Mouse (Mus musculus): ENCODE measurements around the gene Gys1. TPM values are rescaled to one million over a fixed set of nuclear protein-coding genes. Genes with fewer than 3 reads are reported as not detected.
A peak's percentile ranks its signal among the peaks of the same experiment; 100 is the strongest.

Gys1 gene
- total RNA-seq, 2 experiments from 2014 or later: 86.1 to 90.2 TPM

DNA sequence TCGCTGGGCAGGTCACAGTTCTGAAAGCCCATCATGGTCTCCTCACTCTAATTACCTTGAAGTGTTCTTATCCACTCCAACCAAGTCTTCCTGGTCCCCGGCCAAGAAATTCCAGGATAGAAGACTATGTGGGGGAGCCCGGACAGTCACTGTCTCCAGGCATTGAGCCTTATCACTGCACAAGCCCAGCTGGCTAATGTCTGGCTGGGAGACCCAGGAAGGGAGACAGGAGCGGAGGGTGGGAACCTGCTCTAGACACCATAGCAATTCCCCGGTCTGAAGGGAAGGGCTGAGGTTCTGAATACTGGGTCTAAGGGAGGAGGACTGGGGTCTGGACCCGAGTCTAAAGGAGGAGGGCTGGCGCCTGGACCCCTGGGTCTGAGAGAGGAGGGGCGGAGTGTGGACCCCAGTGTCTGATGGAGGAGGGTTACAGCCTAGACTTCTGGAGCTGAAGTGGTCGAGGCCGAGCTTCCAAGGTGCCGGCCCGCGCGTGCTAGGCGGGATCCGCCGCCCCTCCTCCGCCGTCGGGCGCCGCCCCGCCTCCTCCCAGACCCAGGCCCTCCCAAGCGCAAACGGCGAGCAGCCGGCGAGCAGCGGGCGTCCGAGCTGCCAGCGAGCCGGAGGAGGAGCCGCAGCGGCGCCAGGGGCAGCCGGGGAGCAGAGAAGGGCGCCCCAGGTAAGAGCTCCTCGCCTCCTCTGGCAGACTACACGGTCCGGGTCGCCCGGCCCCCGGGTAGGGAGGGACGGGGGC is 21.4 kb upstream of the Gys1 start, which contains the start of gene Ntf5:
Gene Ntf5 (plus strand): TSS at position 583 of the 751 bp plus-strand sequence.
- intact Hi-C loops (cut with DNase I): no loop called here
- DNase-seq: peak; percentile 45 to 46

DNA sequence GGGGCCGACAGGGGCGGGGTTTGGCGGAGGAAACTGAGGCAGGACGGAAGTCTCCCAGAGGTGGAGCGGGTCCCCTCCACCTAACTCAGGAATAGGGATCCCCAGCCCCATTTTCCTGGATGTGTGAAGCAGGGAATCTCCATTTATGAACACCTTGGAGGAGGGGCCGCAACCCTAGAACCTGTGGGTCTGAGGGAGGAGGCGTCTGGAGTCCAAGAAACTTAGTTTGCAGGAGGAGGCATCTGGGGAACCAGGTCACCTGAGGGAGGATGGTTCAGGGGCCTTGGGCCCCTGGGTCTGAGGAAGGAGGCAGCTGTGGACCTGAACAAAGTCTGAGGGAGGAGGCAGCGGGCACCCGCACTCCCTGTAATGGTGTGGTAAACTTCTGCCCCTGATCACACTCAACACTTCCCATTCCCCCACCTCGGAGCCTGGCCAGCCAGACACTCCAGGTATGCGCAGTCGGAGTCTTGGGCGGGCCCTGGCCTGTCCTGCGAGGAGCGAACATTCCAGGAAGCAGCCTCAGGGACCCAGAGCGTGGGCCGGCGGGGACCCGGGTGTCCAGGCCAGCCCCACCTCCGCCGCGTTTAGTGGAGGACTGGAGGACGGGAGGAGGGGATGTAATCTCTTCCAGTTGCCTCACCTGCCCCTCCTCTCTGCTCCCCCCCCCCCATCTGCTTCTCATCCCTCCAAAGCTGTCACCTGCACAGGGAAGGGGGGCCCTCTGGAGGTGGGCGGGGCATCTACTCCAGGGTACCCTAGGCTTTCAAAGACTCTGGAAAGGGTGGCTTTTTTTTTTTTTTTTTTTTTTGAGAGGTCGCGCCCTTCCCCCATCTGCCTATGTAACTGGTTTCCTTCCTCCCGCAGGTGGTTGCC is 20.5 kb upstream of the Gys1 start:
- intact Hi-C loops (cut with DNase I): no loop called here
- no peak for DNase-seq

DNA sequence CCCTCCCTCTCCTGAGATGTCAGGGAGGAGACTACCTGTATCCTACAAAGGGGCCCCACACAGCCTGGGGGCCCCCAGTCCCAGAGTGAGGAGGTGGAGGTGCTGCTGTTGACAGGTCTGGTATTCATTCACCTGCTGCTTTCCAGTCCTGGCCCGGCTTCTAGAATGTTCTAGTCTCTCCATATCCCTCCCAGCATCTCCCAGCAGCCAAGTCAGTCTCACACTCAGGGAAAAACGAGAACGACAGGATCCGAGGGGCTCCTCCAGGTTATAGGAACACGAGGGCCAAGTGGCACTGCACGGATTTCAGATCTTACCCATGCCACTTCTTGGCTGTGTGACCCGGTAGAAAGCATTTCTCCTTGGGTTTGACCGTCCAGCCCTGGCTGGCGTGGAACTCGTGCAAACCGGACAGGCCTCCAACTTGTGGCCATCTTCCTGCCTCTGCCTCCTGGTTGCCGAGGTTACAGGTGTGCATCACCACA is 19.9 kb upstream of the Gys1 start:
- intact Hi-C loops (cut with DNase I): no loop called here
- no peak for DNase-seq

DNA sequence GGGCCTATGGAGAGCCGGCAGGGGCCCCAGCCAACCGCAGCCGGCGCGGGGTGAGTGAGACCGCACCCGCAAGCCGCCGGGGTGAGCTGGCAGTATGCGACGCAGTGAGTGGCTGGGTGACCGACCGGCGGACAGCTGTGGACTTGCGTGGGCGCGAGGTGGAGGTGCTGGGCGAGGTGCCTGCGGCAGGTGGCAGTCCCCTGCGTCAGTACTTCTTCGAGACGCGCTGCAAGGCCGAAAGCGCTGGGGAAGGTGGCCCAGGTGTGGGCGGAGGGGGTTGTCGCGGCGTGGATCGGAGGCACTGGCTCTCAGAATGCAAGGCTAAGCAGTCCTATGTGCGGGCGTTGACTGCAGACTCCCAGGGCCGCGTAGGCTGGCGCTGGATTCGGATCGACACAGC is 19.0 kb upstream of the Gys1 start:
- intact Hi-C loops (cut with DNase I): no loop called here
- no peak for DNase-seq

DNA sequence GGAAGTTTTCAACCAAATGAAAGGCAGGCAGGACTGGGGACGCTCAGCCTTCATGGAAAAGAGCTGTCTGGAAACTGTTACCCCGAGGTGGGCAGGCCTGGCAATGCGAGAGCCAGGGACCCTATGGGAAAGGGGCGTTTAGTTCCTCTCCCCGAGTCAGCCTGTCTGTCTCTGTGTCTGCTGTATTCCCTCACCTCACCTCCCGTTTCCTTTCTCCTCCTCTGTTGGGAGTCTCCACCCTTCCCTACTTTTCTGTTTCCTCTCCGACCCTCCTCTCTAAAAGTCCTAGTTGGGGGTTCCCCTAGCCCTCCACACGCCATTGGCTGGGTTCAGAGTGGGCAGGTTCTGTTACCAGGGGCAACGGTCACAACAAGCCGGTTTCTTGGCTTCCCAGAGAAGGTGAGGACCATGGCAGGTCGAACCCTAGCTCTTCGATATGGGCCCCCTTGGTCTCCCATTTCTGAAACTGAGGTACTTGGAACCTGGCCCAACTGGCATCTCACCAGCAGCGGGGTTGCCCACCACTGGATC is 16.6 kb upstream of the Gys1 start:
- DNase-seq: no peak
- intact Hi-C loops (cut with DNase I): no loop called here

DNA sequence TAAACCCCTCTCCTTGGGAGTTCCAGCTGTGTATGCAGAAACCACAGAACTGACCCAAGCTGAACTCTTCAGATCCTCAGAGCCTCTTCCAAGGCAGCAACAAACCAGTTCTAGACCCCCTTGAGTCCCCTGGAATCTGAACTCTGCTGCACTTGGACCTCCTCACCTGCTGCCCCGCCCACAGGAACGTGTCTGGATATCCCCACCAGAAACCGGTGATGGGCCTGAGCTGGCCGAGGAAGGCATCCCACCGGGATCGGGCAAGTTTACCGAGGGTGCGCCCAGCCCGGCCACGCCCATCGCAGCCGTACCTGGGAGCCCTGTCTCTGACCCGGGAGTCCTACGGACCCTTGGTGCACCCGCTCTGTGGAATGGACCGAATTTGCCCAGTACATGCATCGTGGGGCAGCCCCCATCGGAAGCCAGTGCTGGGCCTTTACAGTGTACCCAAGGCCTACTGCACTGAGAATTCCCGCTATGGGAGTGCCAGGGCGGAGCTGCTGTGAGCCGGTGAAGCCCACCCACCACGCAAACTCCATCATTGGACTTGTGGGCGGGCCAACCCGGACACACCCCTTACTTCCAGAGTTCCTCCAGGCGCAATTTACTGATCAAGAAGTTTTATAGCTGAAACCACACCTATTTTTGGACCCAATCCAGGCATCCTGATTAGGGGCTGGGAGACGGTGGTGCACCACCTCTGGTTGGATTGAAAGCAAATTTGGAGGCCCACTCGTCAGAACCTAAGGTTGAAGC is 14.6 kb upstream of the Gys1 start:
- DNase-seq: no peak
- intact Hi-C loops (cut with DNase I): no loop called here

DNA sequence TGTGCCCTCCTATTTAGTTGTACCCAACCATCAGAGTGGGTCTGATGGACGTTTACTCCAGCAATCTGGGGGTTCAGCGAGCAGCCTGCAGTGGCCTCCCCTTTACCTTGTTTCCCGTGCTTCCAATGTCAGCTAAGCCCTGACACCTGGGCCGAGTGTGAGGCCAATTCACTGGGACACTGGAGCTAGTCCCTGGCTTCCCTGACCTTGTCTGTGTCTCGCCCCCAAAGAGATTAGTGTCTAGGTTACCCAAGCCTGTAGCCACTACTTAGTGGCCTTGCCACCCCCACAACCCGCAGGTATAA is 14.1 kb upstream of the Gys1 start, which contains the start of gene Lhb:
Gene Lhb (plus strand): TSS at position 206 of the 305 bp plus-strand sequence.
- no peak for DNase-seq

DNA sequence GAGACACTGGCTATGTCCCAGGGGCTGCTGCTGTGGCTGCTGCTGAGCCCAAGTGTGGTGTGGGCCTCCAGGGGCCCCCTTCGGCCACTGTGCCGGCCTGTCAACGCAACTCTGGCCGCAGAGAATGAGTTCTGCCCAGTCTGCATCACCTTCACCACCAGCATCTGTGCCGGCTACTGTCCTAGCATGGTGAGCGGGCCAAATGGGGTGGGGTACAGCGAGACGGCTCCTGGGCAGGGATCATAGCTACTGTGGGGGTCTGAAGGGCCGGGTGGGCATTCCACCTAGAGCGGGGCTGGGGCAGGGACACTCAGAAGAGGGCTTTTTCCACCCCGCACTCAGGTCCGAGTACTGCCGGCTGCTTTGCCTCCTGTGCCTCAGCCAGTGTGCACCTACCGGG is 13.4 kb upstream of the Gys1 start:
- DNase-seq: no peak
- intact Hi-C loops (cut with DNase I): no loop called here

More for the DNA sequence above, 14.1 kb upstream of the Gys1 start, which contains the start of gene Lhb:
- intact Hi-C loops (cut with DNase I): no loop called here

DNA sequence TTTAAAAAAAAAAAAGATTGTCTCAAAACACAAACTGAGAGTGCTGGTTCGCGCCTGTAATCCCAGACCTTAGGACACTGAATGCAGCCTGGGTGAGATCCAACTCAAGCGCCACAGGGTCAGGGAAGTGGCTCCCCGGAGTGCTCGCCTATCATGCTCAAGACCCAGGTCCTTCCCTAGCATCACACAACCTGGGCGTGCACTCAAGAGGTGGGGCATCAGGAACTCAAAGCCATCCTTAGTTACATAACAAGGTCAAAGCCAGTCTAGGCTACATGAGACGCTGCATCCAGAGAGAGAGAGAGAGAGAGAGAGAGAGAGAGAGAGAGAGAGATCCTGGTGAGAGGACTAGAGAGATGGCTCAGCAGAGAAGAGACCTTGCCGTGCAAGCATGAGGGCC is 8.1 kb upstream of the Gys1 start:
- intact Hi-C loops (cut with DNase I): no loop called here
- DNase-seq: no peak

DNA sequence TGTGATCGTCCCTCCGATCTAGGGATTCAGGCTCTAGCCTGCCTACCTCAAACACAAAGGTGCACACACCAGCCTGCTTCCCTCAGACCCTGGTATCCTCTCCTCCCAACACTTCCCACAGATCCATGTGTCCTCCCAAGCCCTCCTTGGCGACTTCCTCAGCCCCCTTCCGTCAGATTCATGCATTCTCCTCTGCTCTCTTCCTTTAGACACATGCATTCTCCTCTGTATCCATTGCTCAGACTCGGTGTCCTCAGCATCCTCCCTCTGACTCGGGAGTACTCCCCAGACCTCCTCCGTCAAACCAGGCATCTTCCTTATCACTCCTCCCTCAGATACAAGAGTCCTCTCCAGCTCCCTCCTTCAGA is 825 bp upstream of the Gys1 start:
- DNase-seq: no peak
- intact Hi-C loops (cut with DNase I): loop anchor here (2.0 kb wide), 1 partner anchor 27 kb away; no protein-coding TSS in a partner anchor

DNA sequence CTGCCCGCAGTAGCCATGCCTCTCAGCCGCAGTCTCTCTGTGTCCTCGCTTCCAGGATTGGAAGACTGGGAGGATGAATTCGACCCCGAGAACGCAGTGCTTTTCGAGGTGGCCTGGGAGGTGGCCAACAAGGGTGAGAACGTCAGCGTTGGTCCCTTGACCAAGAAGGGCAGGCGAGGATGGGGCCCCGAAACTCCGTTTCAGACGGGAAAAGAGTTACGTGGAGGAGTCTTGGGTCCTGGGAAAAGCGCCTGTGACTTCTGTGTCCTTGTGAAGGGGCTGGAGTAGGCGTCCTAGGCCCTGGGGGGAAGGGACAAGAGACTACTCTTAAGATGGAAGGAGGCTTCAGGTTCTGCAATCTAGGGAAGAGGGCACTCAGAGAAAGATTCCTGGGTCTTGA is 394 bp downstream of the Gys1 start:
- intact Hi-C loops (cut with DNase I): loop anchor here (2.0 kb wide), 1 partner anchor 28 kb away; no protein-coding TSS in a partner anchor

DNA sequence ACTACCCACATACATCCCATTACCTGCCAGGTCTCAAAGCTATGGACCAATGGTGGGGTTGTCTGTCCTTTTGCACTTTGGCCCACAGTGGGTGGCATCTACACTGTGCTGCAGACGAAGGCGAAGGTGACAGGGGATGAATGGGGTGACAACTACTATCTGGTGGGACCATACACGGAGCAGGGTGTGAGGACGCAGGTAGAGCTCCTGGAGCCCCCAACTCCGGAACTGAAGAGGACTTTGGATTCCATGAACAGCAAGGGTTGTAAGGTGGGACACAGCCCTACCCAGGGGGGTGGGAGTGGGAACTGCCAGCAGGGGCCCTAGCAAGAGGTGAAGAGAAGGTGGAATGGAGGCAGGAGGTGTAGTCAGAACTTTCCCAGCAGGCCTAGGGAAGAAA is 1.8 kb downstream of the Gys1 start:
- DNase-seq: no peak
- intact Hi-C loops (cut with DNase I): no loop called here

More for the DNA sequence above, 394 bp downstream of the Gys1 start:
- no peak for DNase-seq

DNA sequence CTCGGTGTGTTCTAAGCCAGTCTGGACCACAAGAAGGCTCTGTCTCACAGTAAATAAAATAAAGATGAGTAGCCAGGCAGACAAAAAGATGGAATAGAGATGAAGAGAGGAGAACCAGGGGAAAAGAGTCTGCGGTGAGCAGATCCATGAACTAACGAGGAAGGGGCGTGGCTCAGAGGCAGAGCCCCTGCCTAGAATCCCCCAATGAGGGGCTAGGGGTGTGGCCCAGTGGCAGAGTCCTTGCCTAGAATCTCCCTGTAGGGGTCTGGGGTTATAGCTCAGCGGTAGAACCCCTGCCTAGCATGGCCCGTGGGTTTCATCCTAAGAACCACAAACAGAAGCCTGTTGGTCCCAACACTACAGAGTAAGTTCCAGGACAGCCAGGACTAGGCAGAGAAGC is 2.4 kb downstream of the Gys1 start:
- DNase-seq: no peak
- intact Hi-C loops (cut with DNase I): no loop called here

DNA sequence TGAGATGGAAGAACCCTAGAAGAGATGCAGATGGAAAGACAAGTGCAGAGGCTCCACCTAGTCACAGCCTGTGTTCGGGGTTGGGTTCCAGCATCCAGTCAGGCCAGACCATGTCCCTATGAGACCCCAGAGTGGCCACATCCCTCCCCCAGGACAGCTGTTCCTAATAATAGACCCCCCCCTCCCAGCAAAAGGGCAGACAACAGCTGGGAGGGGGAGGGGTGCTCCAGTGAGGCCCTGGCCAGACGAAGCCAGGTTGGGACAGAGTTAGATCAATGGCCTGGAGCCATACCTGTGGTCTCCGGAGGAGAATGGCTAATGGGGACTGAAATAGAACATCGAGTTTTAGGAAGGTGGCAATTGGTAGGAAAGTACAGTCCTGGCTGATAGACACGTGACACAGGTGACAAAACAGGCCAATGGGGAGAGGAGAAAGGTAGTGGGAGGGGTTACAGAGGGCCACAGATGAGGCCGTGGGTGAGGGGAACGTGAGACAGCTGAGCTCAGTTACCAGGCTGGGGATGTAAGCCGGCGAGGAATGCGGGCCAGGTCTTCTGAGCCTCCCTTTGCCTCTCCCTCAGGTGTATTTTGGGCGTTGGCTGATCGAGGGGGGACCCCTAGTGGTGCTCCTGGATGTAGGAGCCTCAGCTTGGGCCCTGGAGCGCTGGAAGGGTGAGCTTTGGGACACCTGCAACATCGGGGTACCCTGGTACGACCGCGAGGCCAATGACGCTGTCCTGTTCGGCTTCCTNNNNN is 3.1 kb downstream of the Gys1 start, which contains the start of gene Ruvbl2:
Gene Ruvbl2 (minus strand): TSS at position 576 of the 756 bp plus-strand sequence.
- peak in 1 of 2 experiments; percentile 17 for DNase-seq
- intact Hi-C loops (cut with DNase I): no loop called here

DNA sequence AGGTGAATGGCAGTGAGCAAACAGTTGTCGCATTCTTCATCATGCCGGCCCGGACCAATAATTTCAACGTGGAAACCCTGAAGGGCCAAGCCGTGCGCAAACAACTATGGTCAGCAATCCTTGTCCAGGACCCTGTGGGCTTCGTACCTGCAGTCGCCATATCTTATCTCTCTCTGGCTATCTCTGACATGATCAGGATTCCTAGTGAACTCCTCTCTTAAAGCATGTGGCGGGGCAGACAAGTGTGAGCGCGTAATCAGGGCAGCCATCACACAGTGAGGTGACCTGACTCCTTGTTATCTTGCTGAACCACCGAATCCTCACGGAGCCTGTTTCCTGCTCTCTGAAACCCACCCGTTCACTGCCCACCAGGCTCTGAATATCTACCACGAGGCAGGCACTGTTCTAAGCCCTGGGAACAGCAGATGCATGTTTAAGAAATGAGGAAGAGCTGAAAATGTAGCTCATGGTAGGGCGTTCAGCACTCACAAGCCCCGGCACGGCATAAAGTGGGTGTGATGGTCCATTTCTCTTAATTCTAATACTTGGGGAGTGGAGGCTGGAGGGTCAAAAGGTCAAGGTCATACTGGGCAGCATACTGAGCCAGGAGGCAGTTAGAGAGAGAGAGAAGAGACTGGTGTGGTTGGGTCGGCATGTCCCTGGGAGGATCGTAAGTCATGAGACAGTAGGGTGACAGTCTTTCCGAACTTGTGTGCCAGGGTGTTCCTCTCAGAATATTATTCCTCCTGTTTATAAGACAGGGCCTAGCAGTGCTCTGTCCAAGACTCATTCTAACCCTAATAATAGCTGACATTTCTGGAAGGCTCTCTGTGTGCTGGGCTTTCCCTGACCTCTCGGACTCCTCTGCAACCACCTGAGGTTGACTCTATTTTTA is 9.1 kb downstream of the Gys1 start:
- intact Hi-C loops (cut with DNase I): no loop called here

DNA sequence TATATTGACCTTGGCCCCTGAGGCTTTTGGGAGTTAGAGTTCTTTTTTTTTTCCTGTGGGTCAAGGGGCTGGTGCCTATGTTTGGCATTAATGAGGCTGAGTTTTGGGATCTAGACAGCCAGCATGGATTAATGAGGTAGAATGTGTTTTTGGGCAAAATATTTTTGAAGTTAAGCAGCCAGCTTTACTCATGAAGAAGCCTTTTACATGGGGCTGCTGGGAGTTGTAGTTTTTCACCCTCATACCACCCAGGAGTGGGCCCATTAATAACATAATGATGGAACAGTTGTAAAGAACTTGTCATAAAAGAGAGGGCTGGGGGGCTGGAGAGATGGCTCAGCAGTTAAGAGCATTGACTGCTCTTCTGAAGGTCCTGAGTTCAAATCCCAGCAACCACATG is 11.9 kb downstream of the Gys1 start:
- DNase-seq: no peak
- intact Hi-C loops (cut with DNase I): no loop called here

More for the DNA sequence above, 9.1 kb downstream of the Gys1 start:
- DNase-seq: no peak

DNA sequence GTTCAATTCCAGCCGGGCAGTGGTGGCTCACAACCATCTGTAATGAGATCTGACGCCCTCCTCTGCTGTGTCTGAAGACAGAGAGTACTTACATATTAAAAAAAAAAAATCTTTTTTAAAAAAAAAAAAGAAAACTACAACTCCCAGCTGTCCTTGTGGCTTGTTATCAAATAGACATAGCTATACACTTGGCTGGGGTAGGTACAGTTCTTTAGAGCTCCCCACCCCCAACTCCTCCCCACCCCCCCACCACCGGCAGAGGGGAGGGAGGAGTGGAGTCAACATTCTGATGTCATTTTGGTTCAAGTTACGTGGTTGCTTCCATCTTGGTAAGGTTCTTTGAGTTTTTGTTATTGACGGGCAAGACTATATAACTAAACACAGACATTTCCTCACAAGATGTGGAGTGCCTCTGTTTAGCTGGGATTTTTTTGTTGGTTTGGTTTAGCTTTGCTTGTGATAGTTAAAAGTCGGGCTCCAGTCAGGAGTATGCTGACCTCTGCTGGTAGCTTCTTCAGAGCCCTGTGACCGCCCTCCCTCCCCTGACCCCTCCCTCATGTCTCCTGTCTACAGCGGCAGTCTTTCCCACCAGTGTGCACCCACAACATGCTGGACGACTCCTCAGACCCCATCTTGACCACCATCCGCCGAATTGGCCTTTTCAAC is 12.8 kb downstream of the Gys1 start:
- peak in 1 of 2 experiments; percentile 54 for DNase-seq
- intact Hi-C loops (cut with DNase I): no loop called here

DNA sequence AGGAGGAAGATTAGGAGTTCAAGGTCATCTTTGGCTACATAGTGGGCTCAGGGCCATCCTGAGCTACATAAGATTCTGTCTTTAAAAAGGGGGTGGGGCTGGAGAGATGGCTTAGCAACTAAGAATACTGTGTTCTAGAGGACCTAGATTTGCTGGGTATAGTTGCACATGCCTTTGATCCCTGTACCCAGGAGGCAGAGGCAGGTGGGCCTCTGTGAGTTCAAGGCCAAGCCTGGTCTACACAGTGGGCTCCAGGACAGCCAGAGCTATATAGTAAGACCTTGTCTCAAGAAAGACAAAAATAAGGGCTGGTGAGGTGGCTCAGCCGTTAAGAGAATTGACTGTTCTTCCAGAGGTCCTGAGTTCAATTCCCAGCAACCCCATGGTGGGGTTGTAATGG is 15.3 kb downstream of the Gys1 start:
- intact Hi-C loops (cut with DNase I): loop anchor here (5.0 kb wide), 1 partner anchor 112 kb away; no protein-coding TSS in a partner anchor
- no peak for DNase-seq
